Comparison of ENCODE assay signal across 16 mouse cellular contexts in genomic region chr14:29519751-29520669, GRCm38 (mm10).
DNase-seq lines count a peak whose midpoint lies in the region; ATAC-seq and TF ChIP-seq lines count a peak whose summit lies in the region.
"Had no signal": no experiment of that assay in that cellular context is flagged by ENCODE, and none has a peak within 500 bp of the region (broad histone marks: within the 10 kb centered on the region; RNA-seq: fewer than 3 reads in every experiment).

No protein-coding gene starts in this region.

- H3K36me3 ChIP-seq in midbrain, embryonic 12.5 days = no peaks in the 10 kb centered on the region
- no peaks in the 10 kb centered on the region for H3K36me3 ChIP-seq in midbrain, postnatal 0 days (ENCODE audit: insufficient read depth, low read length)
- H3K36me3 ChIP-seq in forebrain, embryonic 15.5 days = no peaks in the 10 kb centered on the region
- H3K36me3 ChIP-seq: limb, embryonic 13.5 days had no signal

- H3K4me2 ChIP-seq in midbrain, embryonic 12.5 days (replicated peaks) = no peak overlapping the region
- no peak overlapping the region for H3K4me2 ChIP-seq in midbrain, postnatal 0 days (ENCODE audit: low read depth, low read length, poor library complexity, severe bottlenecking)
- H3K4me2 ChIP-seq in forebrain, embryonic 15.5 days (replicated peaks) = no peak overlapping the region
- H3K4me2 ChIP-seq: limb, embryonic 13.5 days had no signal

- H3K27ac ChIP-seq in midbrain, embryonic 12.5 days (replicated peaks) = peak overlapping the region; percentile 8; the same call in 1 of the 2 replicates
- H3K27ac ChIP-seq in midbrain, postnatal 0 days (ENCODE audit: low read depth, low read length) = no peak overlapping the region
- H3K27ac ChIP-seq in forebrain, embryonic 15.5 days (replicated peaks) = peak overlapping the region; percentile 56
- H3K27ac ChIP-seq: heart, adult 2 months; limb, embryonic 13.5 days; macrophage had no signal

- H3K4me3 ChIP-seq in midbrain, embryonic 12.5 days = no peak overlapping the region
- H3K4me3 ChIP-seq in midbrain, postnatal 0 days (ENCODE audit: low read depth, low read length) = no peak overlapping the region
- no peak overlapping the region for H3K4me3 ChIP-seq in forebrain, embryonic 15.5 days
- H3K4me3 ChIP-seq: heart, adult 2 months; limb, embryonic 13.5 days; myocyte had no signal

- DNase-seq in frontal cortex, postnatal 14 days (ENCODE audit: low spot score in 2 of 2) = no peak
- no peak for DNase-seq in midbrain, postnatal 0 days (ENCODE audit: low spot score)
- peak; percentile 46 to 49 for DNase-seq in left cerebral cortex, postnatal 36 days (ENCODE audit: low spot score in 2 of 2)
- DNase-seq in spleen, postnatal 10 days (ENCODE audit: low spot score in 2 of 2) = no peak
- DNase-seq in embryo, embryonic 10.5 days (ENCODE audit: low spot score) = no peak
- DNase-seq: cerebellum, adult 8-10 months; heart, adult 2 months; kidney, adult 11 months; lung, adult 18-20 months; thymus, postnatal 4 days had no signal

- 44% methylated on average over 7 of the region's 7 CpGs for WGBS in midbrain, embryonic 12.5 days
- 43% methylated on average over 7 of the region's 7 CpGs for WGBS in midbrain, postnatal 0 days
- WGBS in forebrain, embryonic 15.5 days = 17% methylated on average over 7 of the region's 7 CpGs

- H3K9ac ChIP-seq in midbrain, embryonic 12.5 days (replicated peaks) = no peak overlapping the region
- no peak overlapping the region for H3K9ac ChIP-seq in midbrain, postnatal 0 days (replicated peaks; ENCODE audit: low read length, poor library complexity, severe bottlenecking)
- H3K9ac ChIP-seq in forebrain, embryonic 15.5 days (replicated peaks) = no peak overlapping the region
- H3K9ac ChIP-seq: limb, embryonic 13.5 days had no signal

- peaks cover 9% of the 10 kb centered on the region; the same call in 1 of the 2 replicates for H3K4me1 ChIP-seq in midbrain, embryonic 12.5 days
- no peaks in the 10 kb centered on the region for H3K4me1 ChIP-seq in midbrain, postnatal 0 days (ENCODE audit: insufficient read depth, low read length)
- H3K4me1 ChIP-seq in forebrain, embryonic 15.5 days = peaks cover 19% of the 10 kb centered on the region; the same call in 1 of the 2 replicates
- H3K4me1 ChIP-seq: limb, embryonic 13.5 days had no signal

- no peaks in the 10 kb centered on the region for H3K9me3 ChIP-seq in midbrain, embryonic 12.5 days
- no peaks in the 10 kb centered on the region for H3K9me3 ChIP-seq in midbrain, postnatal 0 days (ENCODE audit: low read length)
- no peaks in the 10 kb centered on the region for H3K9me3 ChIP-seq in forebrain, embryonic 15.5 days
- H3K9me3 ChIP-seq: limb, embryonic 13.5 days had no signal

- no peak for TF ChIP-seq CTCF in midbrain, postnatal 0 days (IDR thresholded peaks at IDR 0.05)

- peak; percentile 89 for ATAC-seq in frontal cortex, adult (ENCODE audit: low TSS enrichment)
- ATAC-seq in midbrain, embryonic 12.5 days (ENCODE audit: low FRiP score, low read depth) = no peak
- ATAC-seq in midbrain, postnatal 0 days (ENCODE audit: low FRiP score) = no peak
- peak; percentile 43; the same call in 1 of the 2 replicates for ATAC-seq in forebrain, embryonic 15.5 days (replicated peaks)

- intact Hi-C loops in left cerebral cortex, postnatal 36 days (cut with DNase I) = no loop called here

- H3K27me3 ChIP-seq in midbrain, embryonic 12.5 days = no peaks in the 10 kb centered on the region
- no peaks in the 10 kb centered on the region for H3K27me3 ChIP-seq in midbrain, postnatal 0 days (ENCODE audit: insufficient read depth, low read length)
- no peaks in the 10 kb centered on the region for H3K27me3 ChIP-seq in forebrain, embryonic 15.5 days
- H3K27me3 ChIP-seq: limb, embryonic 13.5 days had no signal

Comparison
In these comparisons a context has a peak if more than half of its experiments do, and no peak if none do; other contexts are left out.
1. ATAC-seq: peak in frontal cortex, adult (single experiment) and forebrain, embryonic 15.5 days (single experiment); none in midbrain, embryonic 12.5 days (single experiment) and midbrain, postnatal 0 days (single experiment).
2. DNase-seq: peak in left cerebral cortex, postnatal 36 days (2 of 2); none in frontal cortex, postnatal 14 days (0 of 2), midbrain, postnatal 0 days (single experiment), spleen, postnatal 10 days (0 of 2) and embryo, embryonic 10.5 days (single experiment).